Mouse (Mus musculus): ENCODE data around the gene Olfr1328. TPM values are rescaled to one million over a fixed set of nuclear protein-coding genes. Genes with fewer than 3 reads are reported as not detected.

Gene Olfr1328
- total and polyA plus RNA-seq, 3 experiments, result 1.2 to 1.5 (median 1.4) TPM

GRCm38 (mm10) chr4:118967711-118968110 lies 29.3 kb upstream of the Olfr1328 start:
- Histone ChIP-seq H3K4me1 (ENCODE audit: control insufficient read depth in 1 of 2, insufficient read depth in 2 of 2) (peaks cover 0 to 2% of the 10 kb centered on the region in 2 experiments; a peak in 1 of 4 replicates), H3K4me2 (ENCODE audit: insufficient read depth, low read depth, poor library complexity, severe bottlenecking) (no peak overlapping the region), H3K27ac (ENCODE audit: insufficient read depth, low read depth) (no peak overlapping the region), H3K27me3 (replicated peaks) (no peaks in the 10 kb centered on the region), H3K79me2 (replicated peaks; ENCODE audit: control insufficient read depth, extremely low read depth, insufficient read depth, poor library complexity, severe bottlenecking) (0 out of 2 replicates have a peak, but pooled peaks cover 1% of the 10 kb centered on the region), H3K4me3 (replicated peaks in 1 of 3; ENCODE audit: low read depth in 2 of 3, low read length in 2 of 3, poor library complexity in 1 of 3) (no peak overlapping the region), H3K9me3 (replicated peaks; ENCODE audit: low read length) (no peaks in the 10 kb centered on the region), H3K36me3 (replicated peaks in 1 of 2; ENCODE audit: control insufficient read depth in 1 of 2, insufficient read depth in 1 of 2, low read length in 1 of 2) (peaks cover 43 to 93% of the 10 kb centered on the region in 2 experiments), H3K9ac (ENCODE audit: insufficient read depth, low read depth) (no peak overlapping the region)
- in situ Hi-C loops (cut with MboI; ENCODE audit: low pct_ligation_motif_present, low pct_unique_long_range_greater_than_20kb, low sequenced_read_pairs) (no loop called here), dilution Hi-C loops (cut with MboI; ENCODE audit: extremely low pct_ligation_motif_present, extremely low pct_unique_long_range_greater_than_20kb, low sequenced_read_pairs) (no loop called here)
- TF ChIP-seq ZNF384 (IDR thresholded peaks at IDR 0.05; ENCODE audit: low read depth, low read length) (no peak), SIN3A (IDR thresholded peaks at IDR 0.05; ENCODE audit: low read length) (no peak), CHD2 (IDR thresholded peaks at IDR 0.05; ENCODE audit: low read length) (no peak), EP300 (IDR thresholded peaks at IDR 0.05; ENCODE audit: low read length) (no peak), USF2 (conservative IDR thresholded peaks at IDR 0.05; ENCODE audit: low read depth, low read length) (no peak), ZC3H11A (IDR thresholded peaks at IDR 0.05; ENCODE audit: low read depth, low read length) (no peak), UBTF (IDR thresholded peaks at IDR 0.05; ENCODE audit: low read depth, low read length) (no peak), BHLHE40 (IDR thresholded peaks at IDR 0.05; ENCODE audit: low read depth, low read length) (no peak), ZMIZ1 (IDR thresholded peaks at IDR 0.05; ENCODE audit: low read depth, low read length) (no peak), HCFC1 (IDR thresholded peaks at IDR 0.05; ENCODE audit: low read depth, low read length) (no peak)
- no peak for DNase-seq (ENCODE audit: extremely low read depth)

- Histone ChIP-seq H3K79me2 (replicated peaks; ENCODE audit: control insufficient read depth, extremely low read depth, insufficient read depth, poor library complexity, severe bottlenecking) (no peaks in the 10 kb centered on the region), H3K9me3 (replicated peaks; ENCODE audit: low read length) (no peaks in the 10 kb centered on the region), H3K27ac (ENCODE audit: insufficient read depth, low read depth) (no peak within 1 kb of the TSS), H3K4me3 (replicated peaks in 1 of 3; ENCODE audit: low read depth in 2 of 3, low read length in 2 of 3, poor library complexity in 1 of 3) (no peak within 1 kb of the TSS), H3K4me2 (ENCODE audit: insufficient read depth, low read depth, poor library complexity, severe bottlenecking) (no peak within 1 kb of the TSS), H3K9ac (ENCODE audit: insufficient read depth, low read depth) (no peak within 1 kb of the TSS), H3K36me3 (replicated peaks in 1 of 2; ENCODE audit: control insufficient read depth in 1 of 2, insufficient read depth in 1 of 2, low read length in 1 of 2) (peaks cover 52 to 78% of the 10 kb centered on the region in 2 experiments), H3K4me1 (ENCODE audit: control insufficient read depth in 1 of 2, insufficient read depth in 2 of 2) (peaks cover 0 to 2% of the 10 kb centered on the region in 2 experiments; a peak in 1 of 4 replicates), H3K27me3 (replicated peaks) (no peaks in the 10 kb centered on the region)
- dilution Hi-C loops (cut with MboI; ENCODE audit: extremely low pct_ligation_motif_present, extremely low pct_unique_long_range_greater_than_20kb, low sequenced_read_pairs), result no loop called here
- in situ Hi-C loops (cut with MboI; ENCODE audit: low pct_ligation_motif_present, low pct_unique_long_range_greater_than_20kb, low sequenced_read_pairs), result no loop called here
- no peak for DNase-seq (ENCODE audit: extremely low read depth)
- TF ChIP-seq USF1 (IDR thresholded peaks at IDR 0.05; ENCODE audit: low read depth, low read length) (no peak), PAX5 (IDR thresholded peaks at IDR 0.05; ENCODE audit: low read length) (no peak), ELF1 (IDR thresholded peaks at IDR 0.05; ENCODE audit: low read depth, low read length) (no peak), UBTF (IDR thresholded peaks at IDR 0.05; ENCODE audit: low read depth, low read length) (no peak), NRF1 (IDR thresholded peaks at IDR 0.05; ENCODE audit: low read depth, low read length) (no peak), BHLHE40 (IDR thresholded peaks at IDR 0.05; ENCODE audit: low read depth, low read length) (no peak), SIN3A (IDR thresholded peaks at IDR 0.05; ENCODE audit: low read length) (no peak), ZC3H11A (IDR thresholded peaks at IDR 0.05; ENCODE audit: low read depth, low read length) (no peak), MXI1 (IDR thresholded peaks at IDR 0.05; ENCODE audit: low read depth, low read length) (no peak), RCOR1 (conservative IDR thresholded peaks at IDR 0.05; ENCODE audit: low read depth, low read length) (no peak), KAT2A (IDR thresholded peaks at IDR 0.05; ENCODE audit: insufficient replicate concordance, low read length) (no peak), MYC (IDR thresholded peaks at IDR 0.05; ENCODE audit: low read depth, low read length) (no peak)
These were observed 22.8 kb upstream of the Olfr1328 start, which contains the start of gene Lao1 for GRCm38 (mm10) chr4:118961141-118961628. TSS of gene Lao1 (plus strand) at chr4:118961578.

Measured in CH12.LX (cell line).